Mouse (Mus musculus) neutrophil, adult 65 days (primary cell): ENCODE data around the gene Timp2. TPM values are rescaled to one million over a fixed set of nuclear protein-coding genes. Genes with fewer than 3 reads are reported as not detected.

Experiments
- total RNA-seq: library from RNA; stranded (reverse); gene quantifications from 2 replicates; pipeline ENCODE4 v1.2.4, GENCODE M21; 2023

Timp2 gene
- total RNA-seq, result 144 and 148 TPM in 2 replicates

DNA sequence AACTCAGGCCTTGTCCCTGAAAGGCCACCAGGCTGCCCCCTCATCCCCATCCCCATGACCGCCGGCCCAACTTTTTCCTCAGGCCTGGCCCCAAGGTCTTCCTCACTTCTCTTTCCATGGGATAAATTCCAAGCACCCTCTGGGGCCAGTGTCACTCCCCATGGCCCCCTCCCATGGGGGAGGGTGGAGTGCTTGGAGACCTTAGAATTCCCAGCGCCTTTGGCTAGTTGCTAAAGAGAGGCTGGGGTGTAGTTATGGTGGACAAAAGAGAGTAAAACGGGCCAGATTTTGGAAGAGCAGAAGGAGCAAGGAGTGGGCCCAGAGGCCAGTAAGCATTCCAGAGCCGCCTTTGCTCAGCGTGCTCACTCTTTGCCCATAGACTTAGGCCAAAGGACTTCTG, at the start of gene Timp2:
Gene Timp2, minus strand, starts transcription at position 101 of the 400 bp plus-strand sequence.

DNA sequence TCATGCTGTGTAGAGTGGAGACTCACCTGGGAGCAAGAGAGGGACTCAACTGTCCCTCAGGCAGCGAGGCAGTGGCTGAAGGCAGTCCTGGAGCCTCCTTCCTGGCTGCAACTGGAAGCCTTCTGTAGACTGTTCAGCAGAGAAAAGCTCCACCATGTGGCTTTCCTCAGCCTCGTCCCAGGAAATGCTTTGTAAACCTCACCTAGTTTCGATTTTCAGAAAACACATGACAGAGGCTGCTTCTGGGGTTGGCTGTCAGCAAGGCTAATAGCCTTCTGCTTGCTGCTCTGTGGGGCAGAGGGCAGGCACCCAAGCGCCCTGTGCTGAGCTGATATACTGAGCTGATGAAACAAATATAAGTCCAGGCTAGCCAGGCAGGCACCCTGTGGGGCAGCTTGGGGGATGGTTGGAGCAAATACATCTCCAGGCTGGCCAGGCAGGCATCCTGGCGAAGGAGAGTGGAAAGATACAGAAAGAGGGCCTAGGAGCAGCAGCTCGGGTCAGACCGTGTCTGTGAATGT, 46.3 kb upstream of the Timp2 start, which contains the start of gene Lgals3bp:
Gene Lgals3bp, minus strand, starts transcription at position 333 of the 521 bp plus-strand sequence.

DNA sequence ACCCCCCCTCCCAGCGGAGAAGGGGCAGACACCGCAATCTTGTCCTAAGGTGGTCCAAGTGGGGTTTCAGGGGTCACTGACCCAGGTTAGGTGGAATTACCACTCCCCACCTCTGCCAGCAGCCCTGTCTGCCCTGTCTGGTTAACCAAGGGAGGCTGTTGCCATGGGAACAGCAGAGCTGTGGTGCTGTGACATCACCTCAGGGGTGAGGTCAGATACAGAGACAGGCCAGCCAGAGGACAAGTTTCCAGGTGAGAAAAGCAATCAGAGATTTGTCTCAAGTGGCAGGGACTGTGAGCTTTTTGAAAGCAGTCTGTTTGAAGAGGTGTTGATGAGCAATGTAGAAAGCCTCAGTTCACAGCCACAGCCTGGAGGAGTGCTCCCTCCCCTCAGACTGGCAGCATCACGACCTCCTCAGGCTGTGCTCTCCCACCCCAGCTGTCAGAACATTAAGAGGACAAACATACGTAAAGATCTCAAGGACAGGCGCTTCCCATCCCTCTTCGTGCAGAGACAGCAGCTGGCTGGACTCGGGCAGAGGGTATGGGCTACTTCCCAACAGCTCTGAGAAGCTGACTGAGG, 13.0 kb downstream of the Timp2 start, which contains the start of gene Cep295nl:
Gene Cep295nl, minus strand, starts transcription at position 101 of the 582 bp plus-strand sequence.

DNA sequence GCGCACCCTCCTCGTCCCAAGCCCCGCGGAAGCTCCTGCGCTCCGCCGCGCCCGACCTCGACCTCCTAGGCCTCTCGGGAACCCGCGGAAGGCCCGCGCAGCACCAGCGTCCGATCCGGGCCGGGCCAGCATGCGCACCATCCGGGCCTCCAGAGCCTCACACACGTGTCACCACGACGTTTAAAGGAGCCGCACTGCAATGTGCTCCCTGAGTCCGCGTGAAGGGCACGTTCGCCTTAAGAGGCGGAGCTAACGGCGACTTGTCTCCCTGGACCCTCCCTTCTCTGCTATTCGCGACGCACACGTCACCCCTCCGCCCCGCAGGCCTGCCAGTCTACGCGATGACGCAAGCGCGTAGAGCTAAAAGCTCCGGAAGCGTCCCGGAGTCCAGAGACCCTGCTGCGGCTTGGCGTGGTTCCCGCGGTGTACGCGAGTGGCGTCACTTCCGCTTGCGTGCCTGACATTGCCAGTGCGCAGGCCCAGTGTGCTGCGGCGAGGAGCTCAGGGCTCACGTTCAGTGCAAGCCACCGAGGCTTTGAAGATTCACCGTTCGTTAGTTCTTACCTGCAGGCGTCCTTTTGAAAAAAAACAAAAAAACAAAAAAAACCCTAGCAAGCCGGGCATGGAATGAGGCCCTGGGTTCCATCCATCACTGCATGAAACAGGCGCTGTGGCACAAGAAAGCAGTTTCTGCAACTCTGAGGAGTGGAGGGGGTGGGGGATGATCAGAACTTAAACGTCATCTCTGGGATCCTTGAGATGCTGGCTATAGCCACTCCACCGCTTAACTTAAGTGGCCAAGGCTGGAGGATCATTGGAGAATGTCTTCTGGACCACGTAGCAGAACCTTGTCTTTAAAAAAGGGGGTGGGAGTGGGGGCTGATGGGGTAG, 65.3 kb downstream of the Timp2 start, which contains the start of gene Usp36:
Gene Usp36, minus strand, starts transcription at position 246 of the 891 bp plus-strand sequence.

Other genes starting within 250 kb of the Timp2 start
- gene Dnah17, start 225.1 kb downstream of the Timp2 start, total RNA-seq, result 0.09 and 0.32 TPM in 2 replicates
- 43.2 and 71.7 TPM in 2 replicates for gene Cyth1, start 107.1 kb downstream of the Timp2 start, total RNA-seq
- 10.8 and 19.8 TPM in 2 replicates for gene Usp36, start 65.5 kb downstream of the Timp2 start, total RNA-seq
- 11.3 and 28.7 TPM in 2 replicates for gene Cep295nl, start 13.2 kb downstream of the Timp2 start, total RNA-seq
- 7.4 and 8.2 TPM in 2 replicates for gene Lgals3bp, start 46.4 kb upstream of the Timp2 start, total RNA-seq
- 23.3 and 27.4 TPM in 2 replicates for gene Cant1, start 63.3 kb upstream of the Timp2 start, total RNA-seq
- not detected in 2 replicates for gene C1qtnf1, start 72.5 kb upstream of the Timp2 start, total RNA-seq
- 1.9 and 3.4 TPM in 2 replicates for gene Engase, start 121.1 kb upstream of the Timp2 start, total RNA-seq